Mouse (Mus musculus): ENCODE data around the gene Daam1.

The Daam1 gene

GRCm38 (mm10) chr12:71898231-71898630, 67.4 kb downstream of the Daam1 start:
- DNase-seq (ENCODE audit: low read depth): no peak

DNA sequence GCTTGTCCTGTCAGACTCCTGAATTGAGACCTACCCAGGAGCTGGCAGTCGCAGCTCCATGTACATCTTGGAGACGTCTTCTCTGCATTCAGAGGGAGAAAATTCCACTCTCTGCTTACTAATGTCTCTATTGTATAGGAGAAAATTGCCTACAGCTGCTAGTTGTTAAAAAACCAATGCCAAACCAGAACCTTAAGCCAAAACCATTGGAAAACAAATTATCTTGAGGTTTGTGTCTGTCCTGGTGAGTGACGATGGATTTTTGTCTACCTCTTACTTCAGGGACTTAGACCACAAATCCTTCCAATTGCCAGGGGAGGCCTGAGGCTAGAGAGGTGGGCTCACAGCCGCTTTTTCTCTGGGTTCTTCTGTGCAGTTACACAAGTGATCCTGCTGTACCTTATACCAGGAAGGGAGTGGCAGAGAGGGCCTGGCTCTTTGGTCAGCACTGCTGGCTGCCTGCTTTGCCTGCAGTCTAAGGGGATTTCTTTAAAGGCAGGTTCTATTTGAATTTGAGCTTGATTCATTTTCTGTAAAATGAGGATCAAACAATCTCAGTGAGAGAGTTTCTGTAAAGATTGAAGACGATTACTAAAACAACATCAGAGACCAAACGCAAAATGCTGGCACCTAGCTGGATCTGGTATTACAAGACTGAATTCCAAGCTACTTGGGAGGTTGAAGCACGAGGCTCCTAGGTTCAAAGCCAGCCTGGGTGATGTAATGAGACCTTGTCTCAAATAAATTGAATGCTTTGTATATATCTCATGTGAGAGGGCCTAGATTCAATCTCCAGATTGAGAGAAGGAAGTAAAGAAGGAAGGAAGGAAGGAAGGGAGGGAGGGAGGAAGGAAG, 68.0 kb downstream of the Daam1 start:
- DNase-seq (ENCODE audit: low read depth): no peak

- DNase-seq (ENCODE audit: low read depth): no peak
These were observed 68.7 kb downstream of the Daam1 start for GRCm38 (mm10) chr12:71899566-71899965.

DNA sequence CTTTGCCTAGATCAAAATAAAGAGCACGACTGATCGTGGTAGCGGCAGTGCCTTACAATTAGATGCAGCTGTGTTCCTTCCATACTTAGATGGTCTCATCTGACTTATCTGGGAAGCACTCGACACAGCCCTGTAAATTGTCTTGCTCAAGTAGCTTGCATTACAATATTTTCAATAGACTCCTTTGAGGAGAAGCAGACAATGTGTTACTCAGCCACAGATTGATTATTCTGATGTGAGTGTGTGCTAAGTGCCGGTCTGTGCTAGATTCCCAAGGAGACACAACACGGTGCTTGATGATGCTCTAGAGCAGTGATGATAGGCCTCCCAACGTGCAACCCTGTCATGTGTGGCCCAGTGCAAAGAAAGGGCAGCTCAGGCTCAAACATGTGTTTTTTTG, 70.3 kb downstream of the Daam1 start:
- no peak for DNase-seq (ENCODE audit: low read depth)

DNA sequence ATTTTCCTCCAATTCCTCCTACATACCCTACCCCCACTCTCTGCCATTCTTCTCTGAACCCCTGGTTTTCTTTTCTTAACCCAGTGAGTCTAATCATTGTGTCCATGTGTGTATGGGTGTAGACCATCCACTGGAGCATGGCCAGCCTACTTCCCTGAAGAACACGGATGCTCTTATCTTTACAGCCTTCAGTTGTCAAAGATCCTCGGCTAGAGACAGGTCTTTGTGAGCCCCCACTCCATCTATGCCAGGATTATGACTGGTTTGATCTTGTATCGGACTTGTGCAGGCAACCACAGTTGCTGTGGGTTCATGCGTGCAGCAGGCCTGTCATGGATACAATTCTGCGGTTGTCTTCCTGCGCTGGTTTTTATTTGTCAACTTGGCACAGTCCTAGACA, 71.0 kb downstream of the Daam1 start:
- no peak for DNase-seq (ENCODE audit: low read depth)

DNA sequence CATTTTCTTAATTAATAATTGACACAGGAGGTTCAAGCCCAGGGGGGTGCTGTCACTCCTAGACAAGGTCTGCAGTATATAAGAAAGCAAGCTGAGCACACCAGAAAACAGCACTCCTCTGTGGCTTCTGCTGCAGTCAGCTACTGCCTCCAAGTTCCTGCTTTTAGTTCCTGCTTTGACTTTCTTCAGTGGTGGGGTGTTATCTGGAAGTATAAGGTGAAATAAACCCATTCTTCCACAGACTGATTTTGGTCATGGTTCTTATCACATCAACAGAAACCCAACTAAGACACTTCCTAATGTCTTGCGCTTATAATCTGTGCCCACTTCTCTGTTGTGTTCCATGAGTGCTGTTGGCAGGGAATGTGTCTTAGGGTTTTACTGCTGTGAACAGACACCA, 71.4 kb downstream of the Daam1 start:
- DNase-seq (ENCODE audit: low read depth): no peak

- no peak for DNase-seq (ENCODE audit: low read depth)
These were observed 72.3 kb downstream of the Daam1 start for GRCm38 (mm10) chr12:71903218-71903617.

GRCm38 (mm10) chr12:71904310-71904709, 73.4 kb downstream of the Daam1 start:
- no peak for DNase-seq (ENCODE audit: low read depth)

DNA sequence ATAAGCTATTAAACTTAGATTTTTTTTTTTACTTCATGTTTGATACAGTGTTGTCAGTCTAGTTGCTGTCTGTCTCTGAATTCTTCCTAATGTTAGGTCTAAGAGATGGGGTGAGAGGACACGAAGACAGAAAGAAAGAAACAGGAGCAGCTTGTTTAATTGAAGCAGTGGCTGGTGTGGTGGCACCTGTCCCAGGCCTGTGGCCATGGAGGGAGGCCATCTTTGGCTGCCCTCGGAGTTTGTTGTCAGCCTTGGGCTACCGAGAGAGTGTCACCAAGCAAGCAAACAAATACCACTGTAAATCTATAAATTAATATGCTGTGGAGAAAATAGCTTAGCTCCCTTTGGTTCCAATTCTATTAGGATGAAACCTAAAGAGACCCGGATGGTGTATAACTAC, 74.0 kb downstream of the Daam1 start:
- no peak for DNase-seq (ENCODE audit: low read depth)

DNA sequence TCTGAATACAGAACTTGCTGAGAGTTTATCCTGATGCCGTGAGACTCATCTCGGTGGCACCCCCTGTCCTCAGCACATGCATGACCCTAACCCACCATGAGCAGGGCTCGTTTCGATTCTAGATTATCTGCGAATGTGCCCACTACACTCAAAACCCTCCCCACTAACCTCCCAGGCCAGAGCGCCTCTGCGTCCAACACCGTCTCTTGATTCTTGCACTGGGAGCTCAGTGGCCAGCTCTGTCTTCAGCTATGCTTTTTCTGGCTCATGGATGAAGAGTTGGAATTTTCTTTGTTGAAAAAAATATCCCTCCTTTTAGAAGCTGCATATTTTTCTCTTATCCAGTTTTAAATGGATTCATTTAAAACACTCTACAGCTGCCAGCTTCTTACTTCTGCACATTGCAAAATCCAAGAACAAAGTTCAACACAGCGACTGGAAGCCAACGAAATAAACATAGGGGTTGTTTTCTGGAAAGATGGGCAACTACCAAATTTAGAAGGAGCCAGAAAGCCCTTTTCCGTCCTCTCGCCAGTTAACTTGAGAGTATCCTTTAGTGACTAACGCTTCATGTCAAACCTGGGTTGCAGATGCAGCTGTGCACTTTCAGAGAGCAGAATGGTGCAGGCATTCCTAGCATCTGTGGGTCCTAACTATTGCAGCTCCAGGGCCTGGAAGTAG, 74.9 kb downstream of the Daam1 start:
- DNase-seq (ENCODE audit: low read depth): no peak

- no peak for DNase-seq (ENCODE audit: low read depth)
These were observed 75.8 kb downstream of the Daam1 start for GRCm38 (mm10) chr12:71906582-71907267.

- no peak for DNase-seq (ENCODE audit: low read depth)
These were observed 78.1 kb downstream of the Daam1 start for GRCm38 (mm10) chr12:71908984-71909383.

DNA sequence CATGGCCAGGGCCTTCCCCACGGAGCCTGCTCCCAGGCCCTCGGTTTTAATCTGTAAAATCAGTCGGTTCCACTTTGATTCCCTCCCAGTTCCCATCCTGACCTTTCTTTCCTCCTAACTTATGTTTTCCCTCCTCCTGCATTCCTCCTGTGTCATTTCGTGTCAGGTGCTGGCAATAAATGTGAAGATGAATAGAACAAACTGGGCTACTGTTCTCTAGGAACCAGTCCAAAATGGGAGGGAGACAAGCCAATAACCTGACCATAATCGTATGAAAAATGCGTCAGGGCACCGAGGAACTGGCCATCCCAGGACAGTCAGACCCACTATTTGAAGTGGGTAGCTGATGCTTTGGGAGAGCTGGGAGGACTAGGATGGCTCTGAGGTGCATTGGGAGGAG, 79.4 kb downstream of the Daam1 start:
- no peak for DNase-seq (ENCODE audit: low read depth)

- no peak for DNase-seq (ENCODE audit: low read depth)
These were observed 81.4 kb downstream of the Daam1 start for GRCm38 (mm10) chr12:71912262-71912661.

DNA sequence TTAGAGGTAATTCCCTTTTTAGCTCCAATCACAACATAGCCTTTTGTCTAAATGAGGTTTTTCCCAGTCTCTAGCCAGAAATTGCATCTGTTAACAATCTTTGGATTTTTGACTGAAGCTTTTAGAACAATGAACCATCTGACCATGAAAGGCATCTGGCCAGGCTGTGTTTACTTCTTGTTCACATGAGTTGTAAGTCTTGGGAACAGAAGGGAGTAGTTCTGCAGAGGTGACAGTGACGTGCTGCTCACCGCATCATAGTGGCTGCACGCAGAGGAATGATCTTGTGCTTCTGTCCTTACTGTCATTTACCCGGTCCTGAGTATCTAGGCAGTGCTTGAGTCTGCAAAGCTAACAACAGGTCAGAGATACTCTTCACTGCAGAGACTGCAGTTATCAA, 88.3 kb downstream of the Daam1 start:
- DNase-seq (ENCODE audit: low read depth): no peak

DNA sequence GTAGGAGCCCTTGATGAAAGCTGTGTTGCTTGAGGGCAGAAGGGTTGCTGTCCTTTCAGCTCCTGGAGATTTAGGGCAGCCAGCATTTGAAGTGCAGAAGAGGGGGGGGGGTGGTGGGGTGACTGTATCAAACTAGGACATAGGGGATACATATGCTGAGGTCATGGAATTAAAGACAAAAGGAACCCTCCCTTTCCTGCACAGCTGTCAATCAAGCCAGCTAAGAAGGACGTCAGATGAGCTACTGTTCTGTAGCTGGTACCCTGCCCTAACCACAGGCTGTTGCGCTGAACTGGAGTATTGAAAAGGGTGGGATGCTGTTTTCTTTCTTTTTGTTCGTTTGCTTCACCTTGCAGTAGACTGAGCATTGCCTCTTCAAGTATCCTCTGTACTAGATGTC, 89.1 kb downstream of the Daam1 start:
- DNase-seq (ENCODE audit: low read depth): no peak

DNA sequence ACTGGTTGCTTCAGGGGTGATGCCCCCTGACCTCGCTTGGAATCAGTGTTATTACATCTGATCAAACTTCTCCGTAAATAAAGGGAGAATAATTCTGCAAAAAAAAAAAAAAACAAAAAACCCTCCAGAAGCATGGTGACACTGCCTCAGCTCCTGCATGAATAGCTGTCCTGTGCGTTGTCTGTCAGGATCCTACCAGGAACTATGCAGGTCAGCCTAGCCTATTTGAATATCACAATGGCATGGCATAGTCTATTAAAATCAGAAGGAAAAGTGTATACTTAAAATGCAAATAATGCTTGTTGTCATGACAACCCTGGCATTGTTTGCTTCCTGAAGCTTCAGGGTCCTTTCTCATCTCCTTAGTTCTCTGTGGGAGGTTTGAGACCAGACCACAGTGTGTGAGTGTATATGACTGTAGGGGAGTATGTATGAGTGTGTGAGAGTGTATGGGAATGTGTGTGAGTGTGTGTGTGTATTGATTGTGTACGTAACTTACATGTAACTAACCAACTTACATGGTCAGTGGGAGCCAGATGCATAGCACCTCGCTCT, 92.0 kb downstream of the Daam1 start:
- no peak for DNase-seq (ENCODE audit: low read depth)

- DNase-seq (ENCODE audit: low read depth): no peak
These were observed 94.2 kb downstream of the Daam1 start for GRCm38 (mm10) chr12:71924978-71925529.

- DNase-seq (ENCODE audit: low read depth): no peak
These were observed 95.3 kb downstream of the Daam1 start for GRCm38 (mm10) chr12:71925990-71926700.

GRCm38 (mm10) chr12:71928092-71928491, 97.2 kb downstream of the Daam1 start:
- no peak for DNase-seq (ENCODE audit: low read depth)

GRCm38 (mm10) chr12:71929876-71930275, 99.0 kb downstream of the Daam1 start:
- DNase-seq (ENCODE audit: low read depth): no peak

All from c-Kit-positive CD71-negative TER-119-negative erythroid progenitor cells, embryonic 14.5 days (primary cell).